Mouse (Mus musculus): ENCODE results near the gene Laptm5. TPM values are rescaled to one million over a fixed set of nuclear protein-coding genes. Genes with fewer than 3 reads are reported as not detected.

Laptm5 gene
- total RNA-seq, 1 experiment = 40.0 TPM

DNA sequence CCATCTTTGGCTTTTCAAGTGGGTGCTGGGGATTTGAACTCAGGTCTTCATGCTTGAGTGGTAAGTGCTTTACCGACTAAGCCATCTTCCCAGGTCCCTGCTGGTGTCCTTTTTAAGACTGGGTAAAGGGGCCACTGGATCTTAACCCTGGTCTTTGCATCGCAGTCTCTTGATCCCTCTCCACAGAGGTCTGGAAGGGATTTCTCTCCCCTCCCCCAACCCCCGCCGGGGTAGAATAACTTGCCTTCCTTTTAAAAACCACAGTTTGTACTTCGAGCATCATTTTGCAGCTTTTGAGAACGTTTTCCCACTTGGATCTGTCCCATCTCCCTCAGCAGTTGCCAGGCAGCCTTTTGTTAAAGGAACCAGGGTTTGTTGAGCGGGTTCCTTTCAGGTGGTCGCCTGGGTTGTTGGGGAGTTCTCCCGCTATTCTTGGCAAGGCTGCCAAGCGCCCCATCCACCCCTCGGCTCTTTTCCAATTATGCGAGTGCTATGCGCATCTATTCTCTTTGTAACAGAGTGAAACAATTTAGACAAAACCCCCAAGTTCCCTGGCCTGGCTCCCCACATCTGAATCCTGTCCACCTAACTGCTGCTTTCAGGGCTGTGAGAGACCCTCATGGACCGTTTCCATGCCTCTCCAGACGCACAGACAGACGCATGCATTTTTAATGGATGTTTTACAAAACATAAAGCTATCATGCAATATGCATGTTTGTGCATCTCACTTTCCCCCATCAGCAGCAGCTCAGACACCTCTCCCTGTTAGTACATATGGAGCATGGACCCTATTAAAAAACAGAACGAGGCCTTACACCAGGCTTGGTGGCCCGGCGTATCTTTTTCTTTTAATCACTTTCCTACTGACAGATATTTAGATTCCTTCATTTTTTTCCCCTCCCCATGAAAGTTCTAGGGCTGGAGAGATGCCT is 60.7 kb downstream of the Laptm5 start:
- H3K4me1 ChIP-seq (ENCODE audit: control insufficient read depth in 2 of 2, insufficient read depth in 2 of 2, low read length in 2 of 2, poor library complexity in 1 of 2) = no peaks in the 10 kb centered on the region
- no peak overlapping the region for H3K4me3 ChIP-seq (ENCODE audit: insufficient read depth in 1 of 2, low read depth in 1 of 2, low read length in 2 of 2, poor library complexity in 1 of 2, severe bottlenecking in 1 of 2)
- H3K36me3 ChIP-seq (ENCODE audit: control insufficient read depth, insufficient read depth, low read length, poor library complexity, severe bottlenecking) = no peaks in the 10 kb centered on the region
- H3K27ac ChIP-seq (ENCODE audit: insufficient read depth, low read depth, low read length, poor library complexity, severe bottlenecking) = no peak overlapping the region
- in situ Hi-C loops (cut with MboI; ENCODE audit: low sequenced_read_pairs in 2 of 2, unreplicated experiment in 2 of 2) = loop anchor here (25.0 kb wide), 2 partner anchors 164 to 864 kb away; partner anchors contain the start of genes Mecr (in 1 of the 2) and Ptpru (in 1 of the 2)
- no peak for DNase-seq (ENCODE audit: low read depth, low spot score)
- TF ChIP-seq ZC3H11A (IDR thresholded peaks at IDR 0.05; ENCODE audit: borderline replicate concordance, low read depth, low read length) (no peak), CHD2 (IDR thresholded peaks at IDR 0.05; ENCODE audit: low read depth, low read length) (no peak)
- H3K9ac ChIP-seq (ENCODE audit: insufficient read depth, low read depth, low read length, poor library complexity, severe bottlenecking) = no peak overlapping the region
- H3K9me3 ChIP-seq (ENCODE audit: control insufficient read depth, insufficient read depth, low read depth, low read length) = no peaks in the 10 kb centered on the region

DNA sequence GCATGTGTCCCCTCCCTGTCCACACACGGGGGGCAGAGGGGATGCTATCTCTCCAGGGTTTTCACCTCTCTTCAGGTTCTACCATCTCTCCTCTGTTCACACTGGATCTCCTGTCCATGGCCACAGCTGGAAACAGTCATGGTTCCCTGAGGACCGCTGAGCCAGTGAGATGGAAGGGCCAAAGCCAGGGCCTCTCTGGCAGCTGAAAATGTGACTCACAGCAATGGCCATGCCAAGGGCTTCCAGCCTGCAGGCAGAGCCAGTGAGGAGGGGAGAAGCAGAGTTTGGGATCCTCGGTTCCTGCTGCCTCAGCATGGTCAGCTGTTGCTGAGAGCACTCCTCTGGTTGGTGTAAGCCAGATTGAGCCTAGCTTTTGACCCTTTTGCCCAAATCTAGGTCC is 66.1 kb downstream of the Laptm5 start:
- TF ChIP-seq ZC3H11A (IDR thresholded peaks at IDR 0.05; ENCODE audit: borderline replicate concordance, low read depth, low read length) (no peak), HCFC1 (IDR thresholded peaks at IDR 0.05; ENCODE audit: borderline replicate concordance, insufficient read depth, low read length) (no peak), MAFK (IDR thresholded peaks at IDR 0.05; ENCODE audit: insufficient read depth, low read depth, low read length) (no peak), ZNF384 (IDR thresholded peaks at IDR 0.05; ENCODE audit: low read depth, low read length) (no peak), CHD2 (IDR thresholded peaks at IDR 0.05; ENCODE audit: low read depth, low read length) (no peak)
- no peak for DNase-seq (ENCODE audit: low read depth, low spot score)
- no peaks in the 10 kb centered on the region for H3K9me3 ChIP-seq (ENCODE audit: control insufficient read depth, insufficient read depth, low read depth, low read length)
- H3K4me3 ChIP-seq (ENCODE audit: insufficient read depth in 1 of 2, low read depth in 1 of 2, low read length in 2 of 2, poor library complexity in 1 of 2, severe bottlenecking in 1 of 2) = no peak overlapping the region
- H3K27ac ChIP-seq (ENCODE audit: insufficient read depth, low read depth, low read length, poor library complexity, severe bottlenecking) = no peak overlapping the region
- H3K9ac ChIP-seq (ENCODE audit: insufficient read depth, low read depth, low read length, poor library complexity, severe bottlenecking) = no peak overlapping the region
- in situ Hi-C loops (cut with MboI; ENCODE audit: low sequenced_read_pairs in 2 of 2, unreplicated experiment in 2 of 2) = no loop called here
- H3K4me1 ChIP-seq (ENCODE audit: control insufficient read depth in 2 of 2, insufficient read depth in 2 of 2, low read length in 2 of 2, poor library complexity in 1 of 2) = no peaks in the 10 kb centered on the region
- no peaks in the 10 kb centered on the region for H3K36me3 ChIP-seq (ENCODE audit: control insufficient read depth, insufficient read depth, low read length, poor library complexity, severe bottlenecking)

DNA sequence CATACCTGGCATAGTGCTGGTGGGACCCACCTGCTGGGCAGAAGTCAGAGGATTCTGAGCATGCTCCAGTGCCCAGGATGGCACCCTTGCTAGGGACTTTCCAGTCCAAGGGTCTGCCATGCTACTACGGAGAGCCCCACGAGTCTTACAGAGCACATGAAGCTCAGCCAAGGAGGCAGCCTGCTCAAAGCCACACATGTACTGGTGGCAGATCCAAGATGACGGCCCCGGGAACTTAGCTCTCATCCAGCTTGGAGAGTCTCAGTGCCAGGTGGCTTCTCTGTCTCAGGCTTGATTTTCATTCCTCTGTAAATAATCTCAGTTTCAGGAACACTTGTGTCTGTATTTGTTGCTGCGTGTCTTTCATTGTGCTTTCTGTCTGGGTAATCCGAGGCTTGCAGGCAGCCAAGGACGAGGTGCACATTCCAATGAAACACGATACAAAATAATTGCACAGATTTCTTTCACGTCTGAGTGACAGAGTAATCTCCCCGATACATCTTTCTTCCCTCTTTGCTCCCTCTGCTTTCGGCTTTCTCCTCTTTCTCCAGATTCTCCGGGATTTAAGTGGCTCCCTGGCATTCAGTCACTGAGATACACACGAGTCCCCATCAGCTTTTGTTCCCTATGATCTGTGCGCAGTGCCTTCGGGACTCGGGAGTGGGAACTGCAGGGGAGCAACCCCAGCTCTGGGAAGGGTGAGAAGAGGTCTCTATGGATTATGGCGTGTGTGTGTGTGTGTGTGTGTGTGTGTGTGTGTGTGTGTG is 71.7 kb downstream of the Laptm5 start:
- no peaks in the 10 kb centered on the region for H3K9me3 ChIP-seq (ENCODE audit: control insufficient read depth, insufficient read depth, low read depth, low read length)
- peaks cover 2 to 5% of the 10 kb centered on the region in 2 experiments; a peak in 1 of 4 replicates for H3K4me1 ChIP-seq (ENCODE audit: control insufficient read depth in 2 of 2, insufficient read depth in 2 of 2, low read length in 2 of 2, poor library complexity in 1 of 2)
- in situ Hi-C loops (cut with MboI; ENCODE audit: low sequenced_read_pairs in 2 of 2, unreplicated experiment in 2 of 2) = no loop called here
- no peak for DNase-seq (ENCODE audit: low read depth, low spot score)
- TF ChIP-seq ZC3H11A (IDR thresholded peaks at IDR 0.05; ENCODE audit: borderline replicate concordance, low read depth, low read length) (no peak), MAFK (IDR thresholded peaks at IDR 0.05; ENCODE audit: insufficient read depth, low read depth, low read length) (no peak), ZNF384 (IDR thresholded peaks at IDR 0.05; ENCODE audit: low read depth, low read length) (no peak)
- H3K27ac ChIP-seq (ENCODE audit: insufficient read depth, low read depth, low read length, poor library complexity, severe bottlenecking) = no peak overlapping the region
- H3K9ac ChIP-seq (ENCODE audit: insufficient read depth, low read depth, low read length, poor library complexity, severe bottlenecking) = no peak overlapping the region
- H3K36me3 ChIP-seq (ENCODE audit: control insufficient read depth, insufficient read depth, low read length, poor library complexity, severe bottlenecking) = no peaks in the 10 kb centered on the region
- no peak overlapping the region for H3K4me3 ChIP-seq (ENCODE audit: insufficient read depth in 1 of 2, low read depth in 1 of 2, low read length in 2 of 2, poor library complexity in 1 of 2, severe bottlenecking in 1 of 2)

Other genes with a start within 250 kb of the Laptm5 start
- gene Pum1, start 249.8 kb upstream of the Laptm5 start, total RNA-seq (2012; rRNA removed) = 101 and 126 TPM in 2 replicates
- 6.6 and 8.7 TPM in 2 replicates for gene Sdc3, start 120.6 kb upstream of the Laptm5 start, total RNA-seq (2012; rRNA removed)
- gene Matn1, start 31.3 kb downstream of the Laptm5 start, total RNA-seq (2012; rRNA removed) = 2.0 and 4.9 TPM in 2 replicates